Mouse (Mus musculus) frontal cortex, adult (tissue): Measurements from ENCODE around the gene Arl1.
A peak's percentile ranks its signal among the peaks of the same experiment; 100 is the strongest.
"Not testable (repeated sequence)": the region's sequence is repeated elsewhere in the genome, so short reads cannot be mapped to it uniquely, and the experiment has no call there.

Source experiments
- ATAC-seq: cut with Nextera tagmentation; 2 replicates; pipeline ENCODE4 v1.9.2; 2017; ENCODE audit warnings: mild to moderate bottlenecking, moderate library complexity, mixed read lengths; ENCODE audit not compliant: low TSS enrichment

The Arl1 gene

GRCm38 (mm10) chr10:88761524-88762212, 31.0 kb downstream of the Arl1 start:
- ATAC-seq, result peak; percentile 76

DNA sequence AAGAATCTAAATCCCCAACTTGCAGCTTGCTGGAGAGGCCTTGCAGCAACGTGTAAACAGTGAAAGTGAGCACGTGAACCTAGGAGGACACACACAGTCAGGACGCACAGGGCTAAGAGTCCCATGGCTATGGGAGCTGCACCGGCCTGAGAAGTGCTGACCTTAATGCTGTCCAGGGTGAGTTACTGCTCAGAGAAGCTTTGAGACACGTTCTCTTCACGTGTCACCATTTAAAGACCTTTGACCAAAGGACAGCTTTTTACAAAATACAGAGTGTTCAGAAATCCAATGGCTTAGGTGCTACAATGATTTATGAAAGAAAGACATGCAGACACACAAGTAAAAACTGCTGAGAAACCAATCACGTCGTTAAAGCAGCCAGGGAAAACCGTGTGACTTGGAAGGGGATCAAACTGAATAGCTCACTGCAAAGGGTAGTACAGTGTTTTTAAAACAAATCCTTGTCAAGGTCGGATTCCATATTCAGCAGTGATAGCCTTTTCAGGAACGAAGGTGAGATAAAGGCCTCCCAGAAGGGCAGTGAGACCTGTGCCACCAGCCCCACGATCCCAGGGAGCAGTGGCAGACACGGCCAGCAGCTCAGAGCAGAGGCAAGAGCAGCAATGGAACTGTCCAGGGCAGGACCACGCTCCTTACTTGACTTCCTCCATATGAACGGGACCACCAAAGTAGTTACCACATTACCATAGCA, 34.9 kb downstream of the Arl1 start:
- no peak for ATAC-seq

GRCm38 (mm10) chr10:88768961-88769360, 38.3 kb downstream of the Arl1 start:
- ATAC-seq, result no peak

DNA sequence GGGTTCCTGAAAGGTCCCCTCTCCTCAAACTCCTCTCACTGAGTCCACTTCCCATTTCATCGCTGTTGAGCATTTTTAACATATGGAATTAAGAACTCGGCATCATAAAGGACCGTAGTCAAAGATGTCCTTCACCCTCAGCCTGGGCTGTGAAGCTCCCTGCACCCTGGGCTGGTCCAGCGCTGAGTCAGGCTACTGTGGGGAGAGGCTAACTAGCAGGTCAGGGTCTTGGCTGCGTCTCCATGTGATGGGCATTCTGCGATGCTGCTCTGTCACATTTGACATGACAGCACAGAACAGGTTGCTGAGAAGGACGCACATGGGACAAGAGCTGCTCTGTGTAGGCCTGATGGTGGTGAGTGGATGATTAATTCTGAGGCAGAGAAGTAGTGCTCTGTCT, 39.0 kb downstream of the Arl1 start:
- ATAC-seq, result no peak

DNA sequence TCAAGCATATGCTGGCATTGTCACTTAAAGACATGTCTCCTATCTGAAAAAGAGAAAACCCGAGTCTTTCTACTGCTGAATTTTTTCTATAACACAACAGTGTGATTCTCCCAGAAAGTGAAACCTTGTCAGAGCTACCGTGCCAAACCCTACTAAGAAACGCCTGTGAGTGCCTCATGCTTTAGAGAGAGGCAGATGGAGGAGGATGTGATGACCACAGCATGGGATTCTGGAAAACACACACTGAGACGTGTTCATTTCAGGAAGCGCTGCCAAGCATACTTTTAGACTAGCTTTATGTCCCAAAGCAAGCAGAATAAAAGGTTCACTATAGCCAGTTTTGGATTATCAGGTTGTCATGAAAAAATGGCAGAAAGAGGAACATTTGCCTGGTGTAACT, 42.3 kb downstream of the Arl1 start:
- ATAC-seq, result peak; percentile 75

GRCm38 (mm10) chr10:88776206-88776605, 45.5 kb downstream of the Arl1 start:
- ATAC-seq, result peak; percentile 94

DNA sequence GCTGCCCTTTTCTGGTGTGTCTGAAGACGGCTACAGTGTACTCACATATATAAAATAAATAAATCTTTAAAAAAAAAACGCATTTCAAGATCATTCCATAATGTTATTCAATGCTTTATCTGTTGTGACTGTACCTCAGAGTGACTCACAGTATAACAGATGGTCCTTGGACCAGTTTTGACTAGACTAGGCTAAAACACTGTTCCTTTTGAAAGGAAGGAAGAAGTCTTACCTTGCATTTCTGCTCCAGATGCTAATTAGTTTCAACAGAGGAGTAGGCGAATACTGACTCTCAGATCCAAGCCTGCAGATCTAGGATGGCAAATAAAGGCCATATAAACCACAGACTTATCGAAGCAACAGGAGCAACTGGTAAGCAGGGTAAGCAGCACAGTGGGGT, 50.1 kb downstream of the Arl1 start:
- ATAC-seq, result peak; percentile 84

DNA sequence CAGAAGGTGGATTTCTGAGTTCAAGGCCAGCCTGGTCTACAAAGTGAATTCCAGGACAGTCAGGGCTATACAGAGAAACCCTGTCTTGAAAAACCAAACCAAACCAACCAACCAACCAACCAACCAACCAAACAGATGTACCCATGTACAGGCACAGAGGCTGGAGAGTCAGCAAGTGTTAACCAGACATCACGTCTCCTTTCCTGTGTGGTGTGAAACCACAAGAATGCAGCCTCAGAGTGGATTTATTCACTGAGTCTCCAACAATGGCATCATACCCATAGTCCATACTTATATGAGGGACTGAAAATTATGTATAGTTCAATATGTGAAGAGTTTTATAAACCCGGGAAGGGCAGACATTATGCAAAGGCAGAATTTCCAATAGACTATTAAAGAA, 52.5 kb downstream of the Arl1 start:
- ATAC-seq, result not testable (repeated sequence)

- ATAC-seq, result no peak
Observed at GRCm38 (mm10) chr10:88783941-88784340, 53.3 kb downstream of the Arl1 start.

GRCm38 (mm10) chr10:88784513-88784931, 53.9 kb downstream of the Arl1 start:
- ATAC-seq, result no peak

- no peak for ATAC-seq
Observed at GRCm38 (mm10) chr10:88793671-88794070, 63.0 kb downstream of the Arl1 start.
